Mouse (Mus musculus): Measurements from ENCODE around the gene Hist1h2be. TPM values are rescaled to one million over a fixed set of nuclear protein-coding genes. Genes with fewer than 3 reads are reported as not detected.
"Not testable (repeated sequence)": the region's sequence is repeated elsewhere in the genome, so short reads cannot be mapped to it uniquely, and the experiment has no call there.

The Hist1h2be gene
- polyA plus RNA-seq, 1 experiment from 2014 or later = 3.1 TPM

DNA sequence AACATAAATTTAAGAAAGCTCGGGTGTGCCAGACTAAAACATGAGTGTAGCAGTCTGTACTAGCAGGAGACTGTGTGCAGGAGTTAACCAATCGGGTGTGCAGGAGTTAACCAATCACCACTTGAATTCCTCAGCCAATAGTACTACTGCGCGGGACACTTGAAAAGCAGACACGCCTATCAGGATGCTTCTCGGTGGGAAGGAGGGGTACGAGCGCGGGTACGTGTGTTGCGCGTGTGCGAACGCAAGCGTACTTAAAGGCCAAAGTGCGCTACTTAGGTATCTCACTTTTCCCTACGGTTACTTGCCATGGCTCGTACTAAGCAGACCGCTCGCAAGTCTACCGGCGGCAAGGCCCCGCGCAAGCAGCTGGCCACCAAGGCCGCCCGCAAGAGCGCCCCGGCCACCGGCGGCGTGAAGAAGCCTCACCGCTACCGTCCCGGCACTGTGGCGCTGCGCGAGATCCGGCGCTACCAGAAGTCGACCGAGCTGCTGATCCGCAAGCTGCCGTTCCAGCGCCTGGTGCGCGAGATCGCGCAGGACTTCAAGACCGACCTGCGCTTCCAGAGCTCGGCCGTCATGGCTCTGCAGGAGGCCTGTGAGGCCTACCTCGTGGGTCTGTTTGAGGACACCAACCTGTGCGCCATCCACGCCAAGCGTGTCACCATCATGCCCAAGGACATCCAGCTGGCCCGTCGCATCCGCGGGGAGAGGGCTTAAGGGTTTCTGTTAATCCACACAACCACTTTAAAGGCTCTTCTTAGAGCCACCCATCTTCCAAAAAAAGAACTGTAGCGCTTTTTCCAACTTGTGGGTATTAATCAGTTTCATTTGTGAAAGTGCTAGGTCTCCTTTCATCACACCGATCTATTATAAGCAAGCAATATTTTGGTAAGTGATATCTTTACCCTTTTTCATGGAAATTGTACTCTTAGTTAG is 85.5 kb downstream of the Hist1h2be start, which contains the start of gene Hist1h3g:
Gene Hist1h3g (plus strand): TSS at position 286 of the 939 bp plus-strand sequence.
- peak within 1 kb of the TSS; percentile 62 for H3K4me3 ChIP-seq (ENCODE audit: low read length)
- peak within 1 kb of the TSS; percentile 89 for H3K9ac ChIP-seq (ENCODE audit: low read depth, low read length)
- not testable (repeated sequence) for H3K27me3 ChIP-seq (ENCODE audit: control insufficient read depth, insufficient read depth, low read length); H3K36me3 ChIP-seq (ENCODE audit: control insufficient read depth, insufficient read depth, low read length); H3K9me3 ChIP-seq (ENCODE audit: control insufficient read depth, low read length)
- peak within 1 kb of the TSS; percentile 99 for H3K27ac ChIP-seq (ENCODE audit: low read depth, low read length)
- ATAC-seq (ENCODE audit: low FRiP score, low TSS enrichment) = peak; percentile 93
- peak within 1 kb of the TSS; percentile 69 for H3K4me2 ChIP-seq (replicated peaks; ENCODE audit: low read depth, low read length)
- peaks cover 16% of the 10 kb centered on the region for H3K4me1 ChIP-seq (ENCODE audit: control insufficient read depth, insufficient read depth, low read length)
- WGBS = under 1% methylated on average over 44 of the region's 62 CpGs

- no peak for ATAC-seq (ENCODE audit: low FRiP score, low TSS enrichment)
These were observed 86.4 kb downstream of the Hist1h2be start for GRCm38 (mm10) chr13:23534368-23535131.

More at GRCm38 (mm10) chr13:23534368-23535131, 86.4 kb downstream of the Hist1h2be start:
- H3K4me3 ChIP-seq (ENCODE audit: low read length) = peak overlapping the region; percentile 62
- no peaks in the 10 kb centered on the region for H3K36me3 ChIP-seq (ENCODE audit: control insufficient read depth, insufficient read depth, low read length)
- H3K9me3 ChIP-seq (ENCODE audit: control insufficient read depth, low read length) = no peaks in the 10 kb centered on the region
- H3K4me2 ChIP-seq (replicated peaks; ENCODE audit: low read depth, low read length) = peak overlapping the region; percentile 69
- WGBS = under 1% methylated on average over 15 of the region's 15 CpGs
- no peaks in the 10 kb centered on the region for H3K27me3 ChIP-seq (ENCODE audit: control insufficient read depth, insufficient read depth, low read length)
- peak overlapping the region; percentile 89 for H3K9ac ChIP-seq (ENCODE audit: low read depth, low read length)
- H3K27ac ChIP-seq (ENCODE audit: low read depth, low read length) = peak overlapping the region; percentile 99
- H3K4me1 ChIP-seq (ENCODE audit: control insufficient read depth, insufficient read depth, low read length) = peaks cover 16% of the 10 kb centered on the region

Small RNA genes lying within 50 kb of the gene (microRNA-seq; reads per million reads assigned to microRNA genes)
- not detected for gene Gm44297
- gene Gm44359 = not detected
- gene Gm44394 = not detected

Other genes with a start within 250 kb of the Hist1h2be start
- 12.5 and 13.5 TPM in 2 replicates for gene Abt1, start 197.3 kb downstream of the Hist1h2be start, polyA plus RNA-seq (2014; fragmentation: Nextera tagmentation; extraction: Ambion mirVana)
- 0.09 TPM in 2 replicates for gene Btn1a1, start 155.2 kb downstream of the Hist1h2be start, polyA plus RNA-seq (2014; fragmentation: Nextera tagmentation; extraction: Ambion mirVana)
- 0.31 and 0.87 TPM in 2 replicates for gene Btn2a2, start 132.3 kb downstream of the Hist1h2be start, polyA plus RNA-seq (2014; fragmentation: Nextera tagmentation; extraction: Ambion mirVana)
- 6.1 and 9.9 TPM in 2 replicates for gene Hist1h4h, start 90.1 kb downstream of the Hist1h2be start, polyA plus RNA-seq (2014; fragmentation: Nextera tagmentation; extraction: Ambion mirVana)
- gene Hist1h2af, start 87.2 kb downstream of the Hist1h2be start, polyA plus RNA-seq (2014; fragmentation: Nextera tagmentation; extraction: Ambion mirVana) = 13.8 and 28.7 TPM in 2 replicates
- gene Hist1h3g, start 85.7 kb downstream of the Hist1h2be start, polyA plus RNA-seq (2014; fragmentation: Nextera tagmentation; extraction: Ambion mirVana) = 8.2 and 12.5 TPM in 2 replicates
- gene Hist1h2bh, start 77.7 kb downstream of the Hist1h2be start, polyA plus RNA-seq (2014; fragmentation: Nextera tagmentation; extraction: Ambion mirVana) = 1.4 and 2.9 TPM in 2 replicates
- gene Hist1h3f, start 77.1 kb downstream of the Hist1h2be start, polyA plus RNA-seq (2014; fragmentation: Nextera tagmentation; extraction: Ambion mirVana) = 1.2 and 2.0 TPM in 2 replicates
- 1.1 and 2.9 TPM in 2 replicates for gene Hist1h4f, start 69.5 kb downstream of the Hist1h2be start, polyA plus RNA-seq (2014; fragmentation: Nextera tagmentation; extraction: Ambion mirVana)
- 0.70 and 1.2 TPM in 2 replicates for gene Hist1h1d, start 67.9 kb downstream of the Hist1h2be start, polyA plus RNA-seq (2014; fragmentation: Nextera tagmentation; extraction: Ambion mirVana)
- gene Hist1h3e, start 58.8 kb downstream of the Hist1h2be start, polyA plus RNA-seq (2014; fragmentation: Nextera tagmentation; extraction: Ambion mirVana) = 11.4 and 15.4 TPM in 2 replicates
- gene Hist1h2ae, start 49.9 kb downstream of the Hist1h2be start, polyA plus RNA-seq (2014; fragmentation: Nextera tagmentation; extraction: Ambion mirVana) = 114 and 155 TPM in 2 replicates
- gene Hist1h2bg, start 49.7 kb downstream of the Hist1h2be start, polyA plus RNA-seq (2014; fragmentation: Nextera tagmentation; extraction: Ambion mirVana) = 7.9 and 12.9 TPM in 2 replicates
- gene Hist1h2bf, start 46.9 kb downstream of the Hist1h2be start, polyA plus RNA-seq (2014; fragmentation: Nextera tagmentation; extraction: Ambion mirVana) = 6.7 and 10.8 TPM in 2 replicates
- gene Hist1h2ad, start 46.7 kb downstream of the Hist1h2be start, polyA plus RNA-seq (2014; fragmentation: Nextera tagmentation; extraction: Ambion mirVana) = 2.9 and 5.3 TPM in 2 replicates
- 12.0 and 14.7 TPM in 2 replicates for gene Hist1h3d, start 45.4 kb downstream of the Hist1h2be start, polyA plus RNA-seq (2014; fragmentation: Nextera tagmentation; extraction: Ambion mirVana)
- 113 and 136 TPM in 2 replicates for gene Hist1h4d, start 39.5 kb downstream of the Hist1h2be start, polyA plus RNA-seq (2014; fragmentation: Nextera tagmentation; extraction: Ambion mirVana)
- gene Hist1h1e, start 1.4 kb upstream of the Hist1h2be start, polyA plus RNA-seq (2014; fragmentation: Nextera tagmentation; extraction: Ambion mirVana) = 17.6 and 20.4 TPM in 2 replicates
- 1.3 and 1.9 TPM in 2 replicates for gene Hist1h2ac, start 62.8 kb upstream of the Hist1h2be start, polyA plus RNA-seq (2014; fragmentation: Nextera tagmentation; extraction: Ambion mirVana)
- 54.0 and 60.2 TPM in 2 replicates for gene Hist1h2bc, start 63.1 kb upstream of the Hist1h2be start, polyA plus RNA-seq (2014; fragmentation: Nextera tagmentation; extraction: Ambion mirVana)
- not detected in 2 replicates for gene Hist1h1t, start 74.7 kb upstream of the Hist1h2be start, polyA plus RNA-seq (2014; fragmentation: Nextera tagmentation; extraction: Ambion mirVana)
- gene Hist1h4c, start 77.3 kb upstream of the Hist1h2be start, polyA plus RNA-seq (2014; fragmentation: Nextera tagmentation; extraction: Ambion mirVana) = 9.0 and 15.0 TPM in 2 replicates
- gene Hfe, start 89.7 kb upstream of the Hist1h2be start, polyA plus RNA-seq (2014; fragmentation: Nextera tagmentation; extraction: Ambion mirVana) = 6.0 and 7.6 TPM in 2 replicates
- gene Hist1h1c, start 117.7 kb upstream of the Hist1h2be start, polyA plus RNA-seq (2014; fragmentation: Nextera tagmentation; extraction: Ambion mirVana) = 21.6 and 28.4 TPM in 2 replicates
- gene Hist1h3c, start 124.5 kb upstream of the Hist1h2be start, polyA plus RNA-seq (2014; fragmentation: Nextera tagmentation; extraction: Ambion mirVana) = 12.7 and 18.3 TPM in 2 replicates
- 2.7 and 6.8 TPM in 2 replicates for gene Hist1h2bb, start 125.6 kb upstream of the Hist1h2be start, polyA plus RNA-seq (2014; fragmentation: Nextera tagmentation; extraction: Ambion mirVana)
- 70.3 and 91.4 TPM in 2 replicates for gene Hist1h2ab, start 130.0 kb upstream of the Hist1h2be start, polyA plus RNA-seq (2014; fragmentation: Nextera tagmentation; extraction: Ambion mirVana)
- 12.5 and 22.2 TPM in 2 replicates for gene Hist1h3b, start 131.1 kb upstream of the Hist1h2be start, polyA plus RNA-seq (2014; fragmentation: Nextera tagmentation; extraction: Ambion mirVana)
- 7.0 and 9.2 TPM in 2 replicates for gene Hist1h4b, start 135.9 kb upstream of the Hist1h2be start, polyA plus RNA-seq (2014; fragmentation: Nextera tagmentation; extraction: Ambion mirVana)
- 1.3 and 1.9 TPM in 2 replicates for gene Hist1h4a, start 140.1 kb upstream of the Hist1h2be start, polyA plus RNA-seq (2014; fragmentation: Nextera tagmentation; extraction: Ambion mirVana)
- 8.8 and 11.6 TPM in 2 replicates for gene Hist1h3a, start 141.3 kb upstream of the Hist1h2be start, polyA plus RNA-seq (2014; fragmentation: Nextera tagmentation; extraction: Ambion mirVana)
- gene Hist1h1a, start 142.5 kb upstream of the Hist1h2be start, polyA plus RNA-seq (2014; fragmentation: Nextera tagmentation; extraction: Ambion mirVana) = 3.5 and 6.5 TPM in 2 replicates
- gene Trim38, start 148.8 kb upstream of the Hist1h2be start, polyA plus RNA-seq (2014; fragmentation: Nextera tagmentation; extraction: Ambion mirVana) = not detected in 2 replicates
- gene Slc17a2, start 185.9 kb upstream of the Hist1h2be start, polyA plus RNA-seq (2014; fragmentation: Nextera tagmentation; extraction: Ambion mirVana) = 0.07 and 0.12 TPM in 2 replicates
- 0.53 and 1.1 TPM in 2 replicates for gene Slc17a3, start 218.3 kb upstream of the Hist1h2be start, polyA plus RNA-seq (2014; fragmentation: Nextera tagmentation; extraction: Ambion mirVana)
- gene Slc17a1, start 246.6 kb upstream of the Hist1h2be start, polyA plus RNA-seq (2014; fragmentation: Nextera tagmentation; extraction: Ambion mirVana) = 0.47 and 1.6 TPM in 2 replicates

All from kidney, embryonic 14.5 days (tissue).